ENCODE assay signal across 30 mouse cellular contexts in genomic region chr2:156641141-156641540, GRCm38 (mm10).
"Had no signal": no experiment of that assay in that cellular context is flagged by ENCODE, and none has a peak within 500 bp of the region (broad histone marks: within the 10 kb centered on the region; RNA-seq: fewer than 3 reads in every experiment).

No protein-coding gene starts in this region.

- DNase-seq: gastrocnemius, adult 2 months; gastrocnemius, postnatal 10 days; gastrocnemius, postnatal 25 days; heart, adult 11 months; heart, adult 2 months; heart, postnatal 14 days; heart, postnatal 36 days; kidney, adult 11 months; kidney, adult 2 months; kidney, adult 9 months; kidney, postnatal 14 days; kidney, postnatal 36 days; layer of hippocampus, adult 9-11 months; layer of hippocampus, postnatal 36 days; liver; liver, embryonic 13.5 days; liver, postnatal 0 days had no signal

- H3K27me3 ChIP-seq: hindbrain, embryonic 13.5 days; hindbrain, embryonic 15.5 days; kidney, embryonic 15.5 days had no signal

- H3K4me3 ChIP-seq: gastrocnemius, adult 2 months; heart, adult 2 months; heart, embryonic 10.5 days; heart, embryonic 13.5 days; heart, embryonic 15.5 days; hindbrain, embryonic 13.5 days; hindbrain, embryonic 15.5 days; kidney, embryonic 15.5 days; limb, embryonic 10.5 days; limb, embryonic 12.5 days; liver, embryonic 13.5 days; liver, embryonic 15.5 days had no signal

- H3K4me1 ChIP-seq: heart, embryonic 13.5 days; heart, embryonic 15.5 days; kidney, embryonic 15.5 days; liver, embryonic 13.5 days; liver, embryonic 15.5 days had no signal

- H3K36me3 ChIP-seq: heart, embryonic 10.5 days; heart, embryonic 13.5 days; heart, embryonic 15.5 days; hindbrain, embryonic 13.5 days; hindbrain, embryonic 15.5 days; kidney, embryonic 15.5 days; limb, embryonic 10.5 days; limb, embryonic 12.5 days; liver, embryonic 13.5 days; liver, embryonic 15.5 days had no signal

- ATAC-seq: hindbrain, postnatal 0 days; intestine, embryonic 16.5 days; liver, postnatal 0 days had no signal

- H3K27ac ChIP-seq: gastrocnemius, adult 2 months; heart, adult 2 months; heart, embryonic 10.5 days; heart, embryonic 13.5 days; heart, embryonic 15.5 days; hindbrain, embryonic 13.5 days; hindbrain, embryonic 15.5 days; hindbrain, postnatal 0 days; kidney, embryonic 15.5 days; kidney, postnatal 0 days; limb, embryonic 10.5 days; limb, embryonic 12.5 days; liver, embryonic 13.5 days; liver, embryonic 15.5 days had no signal

- H3K9me3 ChIP-seq: heart, embryonic 10.5 days; heart, embryonic 13.5 days; heart, embryonic 15.5 days; hindbrain, embryonic 13.5 days; hindbrain, embryonic 15.5 days; kidney, embryonic 15.5 days; limb, embryonic 10.5 days; limb, embryonic 12.5 days; liver, embryonic 13.5 days; liver, embryonic 15.5 days had no signal

- H3K4me2 ChIP-seq: heart, embryonic 13.5 days; heart, embryonic 15.5 days; hindbrain, embryonic 13.5 days; hindbrain, embryonic 15.5 days; kidney, embryonic 15.5 days; limb, embryonic 12.5 days; liver, embryonic 11.5 days; liver, embryonic 13.5 days; liver, embryonic 15.5 days had no signal

- H3K9ac ChIP-seq: heart, embryonic 13.5 days; heart, embryonic 15.5 days; hindbrain, embryonic 13.5 days; hindbrain, embryonic 15.5 days; kidney, embryonic 15.5 days; limb, embryonic 12.5 days; liver, embryonic 13.5 days; liver, embryonic 15.5 days; liver, postnatal 0 days had no signal
